ENCODE assay signal across 9 mouse cellular contexts in genomic region chr11:109652505-109652904, GRCm38 (mm10). TPM values are rescaled to one million over a fixed set of nuclear protein-coding genes. Genes with fewer than 3 reads are reported as not detected.
DNase-seq lines count a peak whose midpoint lies in the region; ATAC-seq and TF ChIP-seq lines count a peak whose summit lies in the region.
"Had no signal": no experiment of that assay in that cellular context is flagged by ENCODE, and none has a peak within 500 bp of the region (broad histone marks: within the 10 kb centered on the region; RNA-seq: fewer than 3 reads in every experiment).

No protein-coding gene starts in this region.

- no peak for TF ChIP-seq POLR2A in lung, adult 2 months (IDR thresholded peaks at IDR 0.05; ENCODE audit: borderline replicate concordance, extremely low read depth, low read depth, low read length)
- TF ChIP-seq POLR2A in limb, embryonic 14.5 days (IDR thresholded peaks at IDR 0.05; ENCODE audit: borderline replicate concordance, extremely low read depth, insufficient read depth, insufficient read length), result no peak

- no peaks in the 10 kb centered on the region for H3K9me3 ChIP-seq in lung, postnatal 0 days (ENCODE audit: low read length)
- H3K9me3 ChIP-seq in forebrain, embryonic 13.5 days (replicated peaks), result no peaks in the 10 kb centered on the region
- no peaks in the 10 kb centered on the region for H3K9me3 ChIP-seq in limb, embryonic 14.5 days (ENCODE audit: control insufficient read depth, low read length)
- H3K9me3 ChIP-seq in stomach, embryonic 14.5 days (ENCODE audit: control insufficient read depth, low read depth, low read length), result no peaks in the 10 kb centered on the region

- H3K36me3 ChIP-seq in lung, postnatal 0 days (ENCODE audit: insufficient read depth, low read length), result no peaks in the 10 kb centered on the region
- peaks cover 42% of the 10 kb centered on the region for H3K36me3 ChIP-seq in forebrain, embryonic 13.5 days (ENCODE audit: poor library complexity, severe bottlenecking)
- H3K36me3 ChIP-seq in limb, embryonic 14.5 days (ENCODE audit: control insufficient read depth, insufficient read depth, low read length), result peaks cover 38% of the 10 kb centered on the region
- peaks cover 31% of the 10 kb centered on the region for H3K36me3 ChIP-seq in stomach, embryonic 14.5 days (ENCODE audit: control insufficient read depth, insufficient read depth, low read length)

- no peak overlapping the region for H3K27ac ChIP-seq in lung, postnatal 0 days (ENCODE audit: low read length)
- H3K27ac ChIP-seq in forebrain, embryonic 13.5 days, result no peak overlapping the region
- no peak overlapping the region for H3K27ac ChIP-seq in limb, embryonic 14.5 days (replicated peaks; ENCODE audit: low read depth, low read length)
- H3K27ac ChIP-seq in stomach, embryonic 14.5 days (ENCODE audit: low read length), result no peak overlapping the region

- TF ChIP-seq EP300 in lung, postnatal 0 days (IDR thresholded peaks at IDR 0.05), result no peak

- peak overlapping the region; percentile 94; the same call in 1 of the 2 replicates for H3K9ac ChIP-seq in lung, postnatal 0 days (replicated peaks; ENCODE audit: low read depth)
- peak overlapping the region; percentile 97 for H3K9ac ChIP-seq in forebrain, embryonic 13.5 days
- peak overlapping the region; percentile 88 for H3K9ac ChIP-seq in limb, embryonic 14.5 days (ENCODE audit: low read depth, low read length, severe bottlenecking)
- peak overlapping the region; percentile 79; the same call in 1 of the 2 replicates for H3K9ac ChIP-seq in stomach, embryonic 14.5 days (replicated peaks; ENCODE audit: low read depth, low read length)

- peak overlapping the region; percentile 86 for H3K4me2 ChIP-seq in lung, postnatal 0 days (replicated peaks; ENCODE audit: low read depth, low read length)
- peak overlapping the region; percentile 84 for H3K4me2 ChIP-seq in forebrain, embryonic 13.5 days
- H3K4me2 ChIP-seq in limb, embryonic 14.5 days (replicated peaks; ENCODE audit: low read depth, low read length, severe bottlenecking), result peak overlapping the region; percentile 52
- peak overlapping the region; percentile 92 for H3K4me2 ChIP-seq in stomach, embryonic 14.5 days (replicated peaks; ENCODE audit: low read depth, low read length)

- no peaks in the 10 kb centered on the region for H3K27me3 ChIP-seq in lung, postnatal 0 days (replicated peaks; ENCODE audit: insufficient read depth, low read length)
- H3K27me3 ChIP-seq in forebrain, embryonic 13.5 days, result no peaks in the 10 kb centered on the region
- H3K27me3 ChIP-seq in limb, embryonic 14.5 days (ENCODE audit: control insufficient read depth, insufficient read depth, low read length), result no peaks in the 10 kb centered on the region
- no peaks in the 10 kb centered on the region for H3K27me3 ChIP-seq in stomach, embryonic 14.5 days (ENCODE audit: control insufficient read depth, insufficient read depth, low read length)

- H3K4me3 ChIP-seq in lung, postnatal 0 days (ENCODE audit: low read depth, low read length), result peak overlapping the region; percentile 100
- no peak overlapping the region for H3K4me3 ChIP-seq in lung, adult 2 months (replicated peaks; ENCODE audit: extremely low read depth, low read depth, low read length)
- H3K4me3 ChIP-seq in forebrain, embryonic 13.5 days, result peak overlapping the region; percentile 96
- H3K4me3 ChIP-seq in limb, embryonic 14.5 days (replicated peaks; ENCODE audit: low read length), result peak overlapping the region; percentile 95
- H3K4me3 ChIP-seq in stomach, embryonic 14.5 days (ENCODE audit: low read depth, low read length), result peak overlapping the region; percentile 92

- DNase-seq in lung, postnatal 0 days (ENCODE audit: low spot score), result no peak
- DNase-seq in lung, adult 2 months, result no peak
- no peak for DNase-seq in limb, embryonic 14.5 days (ENCODE audit: low spot score)
- no peak for DNase-seq in spleen, postnatal 10 days (ENCODE audit: low spot score in 2 of 2)
- no peak for DNase-seq in adipocyte (ENCODE audit: low spot score)
- DNase-seq in thymus, postnatal 10 days (ENCODE audit: low spot score in 2 of 2), result no peak
- DNase-seq: adrenal gland, postnatal 36 days had no signal

- ATAC-seq in lung, postnatal 0 days, result no peak
- ATAC-seq in forebrain, embryonic 13.5 days, result no peak
- no peak for ATAC-seq in limb, embryonic 14.5 days (ENCODE audit: low FRiP score, low read depth)
- ATAC-seq in stomach, embryonic 14.5 days (ENCODE audit: insufficient number of reproducible peaks, insufficient read depth, low FRiP score, low read depth), result no peak

- no peak for TF ChIP-seq CTCF in lung, postnatal 0 days (IDR thresholded peaks at IDR 0.05)
- no peak for TF ChIP-seq CTCF in lung, adult 2 months (IDR thresholded peaks at IDR 0.05; ENCODE audit: insufficient read depth, low read length)

- WGBS in lung, postnatal 0 days, result 20% methylated on average over 6 of the region's 6 CpGs
- WGBS in lung, adult 2 months, result 16% methylated on average over 6 of the region's 6 CpGs
- 52% methylated on average over 6 of the region's 6 CpGs for WGBS in forebrain, embryonic 13.5 days
- WGBS in limb, embryonic 14.5 days, result 70% methylated on average over 6 of the region's 6 CpGs
- 36% methylated on average over 6 of the region's 6 CpGs for WGBS in stomach, embryonic 14.5 days

- H3K4me1 ChIP-seq in lung, postnatal 0 days (ENCODE audit: insufficient read depth, low read depth, low read length), result peaks cover 20% of the 10 kb centered on the region; the same call in 1 of the 2 replicates
- H3K4me1 ChIP-seq in lung, adult 2 months (ENCODE audit: control insufficient read depth, insufficient read depth, low read length), result peaks cover 30% of the 10 kb centered on the region
- H3K4me1 ChIP-seq in forebrain, embryonic 13.5 days, result peaks cover 48% of the 10 kb centered on the region
- H3K4me1 ChIP-seq in limb, embryonic 14.5 days (ENCODE audit: control insufficient read depth, insufficient read depth, low read length), result peaks cover 10% of the 10 kb centered on the region; the same call in 1 of the 2 replicates
- H3K4me1 ChIP-seq in stomach, embryonic 14.5 days (ENCODE audit: control insufficient read depth, insufficient read depth, low read length), result peaks cover 23% of the 10 kb centered on the region

RNA-seq across cellular contexts. Expression of gene Prkar1a, which starts 3.3 kb away (rescaled TPM):
- 305 TPM in 2 replicates for polyA plus RNA-seq in lung, postnatal 0 days (2015; fragmentation: Nextera tagmentation; extraction: Ambion mirVana)
- 110 and 128 TPM in 2 replicates for polyA plus RNA-seq in lung, adult 2 months (2012; rRNA removed)
- 403 and 426 TPM in 2 replicates for polyA plus RNA-seq in forebrain, embryonic 13.5 days (2015; fragmentation: Nextera tagmentation; extraction: Ambion mirVana)
- polyA plus RNA-seq in limb, embryonic 14.5 days (2012; rRNA removed), result 194 and 204 TPM in 2 replicates
- polyA plus RNA-seq in limb, embryonic 14.5 days (2014; fragmentation: Nextera tagmentation; extraction: Ambion mirVana), result 359 and 369 TPM in 2 replicates
- polyA plus RNA-seq in stomach, embryonic 14.5 days (2014; fragmentation: Nextera tagmentation; extraction: Ambion mirVana), result 340 and 351 TPM in 2 replicates

RNA-seq across cellular contexts. Expression of gene Wipi1, which starts 40.7 kb away (rescaled TPM):
- polyA plus RNA-seq in lung, postnatal 0 days (2015; fragmentation: Nextera tagmentation; extraction: Ambion mirVana), result 51.4 and 65.1 TPM in 2 replicates
- 16.3 and 20.3 TPM in 2 replicates for polyA plus RNA-seq in lung, adult 2 months (2012; rRNA removed)
- 8.8 and 10.7 TPM in 2 replicates for polyA plus RNA-seq in forebrain, embryonic 13.5 days (2015; fragmentation: Nextera tagmentation; extraction: Ambion mirVana)
- polyA plus RNA-seq in limb, embryonic 14.5 days (2012; rRNA removed), result 37.5 and 38.1 TPM in 2 replicates
- polyA plus RNA-seq in limb, embryonic 14.5 days (2014; fragmentation: Nextera tagmentation; extraction: Ambion mirVana), result 36.9 and 37.9 TPM in 2 replicates
- polyA plus RNA-seq in stomach, embryonic 14.5 days (2014; fragmentation: Nextera tagmentation; extraction: Ambion mirVana), result 21.3 and 25.0 TPM in 2 replicates
